Mouse (Mus musculus): Measurements from ENCODE around the gene Sac3d1. TPM values are rescaled to one million over a fixed set of nuclear protein-coding genes. Genes with fewer than 3 reads are reported as not detected.

Sac3d1 gene
- total RNA-seq, 2 experiments from 2014 or later: 9.2 to 10.0 TPM

DNA sequence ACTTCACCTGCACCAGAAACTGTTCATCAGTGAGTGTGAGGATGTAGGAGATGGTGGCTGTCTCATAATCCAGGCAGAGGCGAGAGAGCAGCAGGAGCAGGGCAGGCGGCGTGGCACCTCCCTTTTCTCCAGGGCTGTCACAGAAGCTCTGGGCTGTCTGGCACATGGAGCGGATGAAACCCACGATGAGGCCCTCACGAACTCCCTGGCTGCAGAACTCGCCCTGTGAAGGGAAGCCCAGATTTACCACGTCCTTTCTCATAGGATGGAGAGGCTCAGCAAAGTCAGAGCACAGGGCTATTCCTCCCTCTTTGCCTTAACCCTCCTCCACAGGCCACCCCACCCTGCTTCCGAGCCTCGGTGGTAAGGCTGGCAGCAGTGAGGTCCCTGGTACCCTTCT is 48.6 kb downstream of the Sac3d1 start:
- DNase-seq: no peak

DNA sequence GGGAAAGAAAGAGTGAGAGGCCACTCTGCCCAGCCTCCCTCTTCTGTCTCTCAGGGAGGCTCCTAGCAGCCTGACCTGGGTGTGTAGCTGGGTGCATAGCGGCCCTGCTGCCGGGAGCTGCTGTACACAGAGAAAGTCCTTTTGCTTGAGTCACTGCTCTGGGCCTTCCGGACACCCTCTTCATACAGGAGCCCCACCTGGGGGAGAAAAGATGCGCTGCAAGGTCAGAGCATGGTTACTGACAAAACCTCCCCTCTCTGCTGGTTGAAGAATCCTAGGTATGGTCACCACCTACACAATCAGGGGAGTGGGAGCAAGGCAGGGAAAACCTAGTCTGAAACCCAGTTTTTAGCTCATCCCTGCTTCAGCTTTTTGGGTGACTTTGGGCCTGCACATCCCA is 49.5 kb downstream of the Sac3d1 start:
- no peak for DNase-seq

DNA sequence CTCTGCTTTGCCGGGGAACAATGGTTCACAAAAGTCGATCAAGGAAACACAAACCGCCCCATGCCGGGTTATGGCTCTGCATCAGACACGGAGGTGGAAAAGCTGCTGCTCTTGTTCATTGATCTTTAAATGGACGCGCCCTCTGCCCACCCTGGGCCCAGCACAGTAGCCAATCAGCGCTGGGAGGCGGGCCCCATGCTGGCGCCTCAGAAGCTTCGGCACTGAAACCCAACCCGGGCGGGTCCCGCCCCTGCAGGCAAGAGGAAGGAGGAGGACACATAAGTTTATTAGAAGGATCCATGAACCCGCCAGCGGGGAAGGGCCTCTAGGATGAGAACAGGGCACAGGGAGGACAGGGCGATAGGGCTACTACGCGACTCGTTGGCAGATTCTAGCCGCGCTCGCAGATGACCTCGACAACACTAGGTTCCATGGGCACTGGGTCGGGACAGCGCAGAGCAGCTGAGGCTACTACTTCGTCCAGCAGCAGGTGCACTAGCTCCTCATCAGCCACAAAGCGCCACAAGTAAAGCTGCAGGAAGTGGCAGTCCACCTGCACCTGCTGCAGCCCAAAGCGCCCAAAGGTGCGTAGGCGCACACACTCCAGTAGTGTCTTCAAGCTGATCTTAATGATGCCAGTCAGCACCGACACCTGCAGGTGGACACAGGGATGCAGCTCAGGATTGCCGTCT is 50.6 kb downstream of the Sac3d1 start, which contains the start of gene Tm7sf2:
Tm7sf2 (minus strand) TSS at position 650 of the 692 bp plus-strand sequence.
- peak; percentile 91 to 94 for DNase-seq

DNA sequence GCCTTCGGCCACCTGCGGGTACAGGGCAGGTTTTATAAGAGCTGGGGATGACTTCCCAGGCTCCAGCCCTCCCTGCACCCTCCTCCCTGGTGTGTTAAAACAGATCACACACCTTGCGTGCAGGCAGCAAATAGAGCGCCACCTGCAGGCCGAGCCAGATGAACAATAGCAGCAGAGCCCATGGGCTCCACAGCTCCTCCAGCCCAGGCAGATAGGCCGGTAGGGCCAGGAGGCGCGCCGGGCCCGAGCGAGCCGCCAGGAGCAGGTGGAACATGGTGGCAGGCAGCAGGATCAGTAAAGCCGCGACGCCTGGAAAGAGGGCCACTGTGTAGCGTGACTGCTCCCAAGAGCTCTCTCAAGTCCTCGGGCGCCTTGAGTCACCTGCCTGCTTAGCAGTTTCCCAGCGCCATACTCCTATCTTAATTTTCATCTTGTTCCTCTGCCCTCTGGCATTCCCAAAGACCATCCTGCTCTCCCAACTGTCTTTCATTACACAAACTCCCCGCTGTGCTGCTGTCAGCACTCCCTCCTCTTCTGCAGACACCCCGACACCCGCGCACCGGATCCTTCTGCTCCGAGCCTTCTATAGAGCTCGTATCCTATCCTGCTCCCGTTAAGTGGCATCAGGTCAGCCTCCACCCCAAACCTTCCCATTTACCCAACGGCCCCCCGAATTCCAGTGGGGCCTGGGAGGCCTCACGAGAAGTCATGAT is 51.3 kb downstream of the Sac3d1 start:
- peak; percentile 70 to 80 for DNase-seq

DNA sequence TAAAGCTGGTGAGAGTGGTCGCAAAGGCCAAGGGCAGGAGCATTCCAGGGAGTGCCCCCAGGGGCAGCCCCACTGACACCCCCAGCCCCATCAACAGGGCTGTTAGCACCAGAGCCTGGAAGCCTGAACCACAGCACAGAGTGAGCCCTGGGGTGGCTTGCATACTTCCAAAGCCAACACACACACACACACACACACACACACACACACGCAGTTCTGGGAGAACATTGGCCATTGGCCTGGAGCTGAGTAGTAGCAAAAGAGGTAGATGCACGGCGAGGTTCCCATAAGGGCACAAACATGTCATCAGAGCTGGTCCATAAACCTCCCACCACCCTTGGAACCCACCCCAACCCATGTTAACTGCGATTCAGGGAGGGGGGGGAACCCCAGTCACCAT is 51.9 kb downstream of the Sac3d1 start:
- no peak for DNase-seq

Other genes starting within 250 kb of the Sac3d1 start
- 10 to 100 TPM in 1 of 2 experiments, 1 to 10 TPM in 1; 7.2 to 10.6 TPM for gene Frmd8, start 243.4 kb downstream of the Sac3d1 start, total RNA-seq (2021)
- gene Slc25a45, start 240.8 kb downstream of the Sac3d1 start, total RNA-seq (2021): 1 to 10 TPM; 2.6 to 2.8 TPM
- under 1 TPM in 1 of 2 experiments, not detected in 1; 0.35 TPM for gene Tigd3, start 224.5 kb downstream of the Sac3d1 start, total RNA-seq (2021)
- gene Dpf2, start 205.6 kb downstream of the Sac3d1 start, total RNA-seq (2021): 10 to 100 TPM; 77.6 to 84.0 TPM
- gene Cdc42ep2, start 193.8 kb downstream of the Sac3d1 start, total RNA-seq (2021): 1 to 10 TPM; 6.6 to 9.0 TPM
- 10 to 100 TPM in 1 of 2 experiments, 1 to 10 TPM in 1; 8.7 to 10.6 TPM for gene Pola2, start 154.4 kb downstream of the Sac3d1 start, total RNA-seq (2021)
- not detected for gene Slc22a20, start 132.5 kb downstream of the Sac3d1 start, total RNA-seq (2021)
- 10 to 100 TPM; 32.0 to 40.4 TPM for gene Capn1, start 102.8 kb downstream of the Sac3d1 start, total RNA-seq (2021)
- 10 to 100 TPM; 21.1 to 21.3 TPM for gene Syvn1, start 72.1 kb downstream of the Sac3d1 start, total RNA-seq (2021)
- 10 to 100 TPM; 42.2 to 47.2 TPM for gene Mrpl49, start 60.9 kb downstream of the Sac3d1 start, total RNA-seq (2021)
- gene Fau, start 60.8 kb downstream of the Sac3d1 start, total RNA-seq (2021): 100 to 1,000 TPM; 613 to 618 TPM
- 10 to 100 TPM; 11.1 to 11.2 TPM for gene Znhit2, start 57.5 kb downstream of the Sac3d1 start, total RNA-seq (2021)
- 1 to 10 TPM; 2.1 to 3.0 TPM for gene Tm7sf2, start 50.3 kb downstream of the Sac3d1 start, total RNA-seq (2021)
- gene Vps51, start 41.4 kb downstream of the Sac3d1 start, total RNA-seq (2021): 10 to 100 TPM; 20.9 to 22.2 TPM
- gene Tmem262, start 38.6 kb downstream of the Sac3d1 start, total RNA-seq (2021): not detected
- under 1 TPM in 1 of 2 experiments, not detected in 1; 0.47 TPM for gene Gm28374, start 36.4 kb downstream of the Sac3d1 start, total RNA-seq (2021)
- gene Zfpl1, start 33.7 kb downstream of the Sac3d1 start, total RNA-seq (2021): 10 to 100 TPM; 15.5 to 16.1 TPM
- under 1 TPM in 1 of 2 experiments, not detected in 1; 0.21 TPM for gene Cdca5, start 33.7 kb downstream of the Sac3d1 start, total RNA-seq (2021)
- gene AC131692.1, start 24.2 kb downstream of the Sac3d1 start, total RNA-seq (2021): not detected
- not detected for gene Naaladl1, start 12.9 kb downstream of the Sac3d1 start, total RNA-seq (2021)
- 10 to 100 TPM; 13.9 to 15.2 TPM for gene Snx15, start 9.7 kb upstream of the Sac3d1 start, total RNA-seq (2021)
- 1 to 10 TPM in 1 of 2 experiments, under 1 TPM in 1; 0.54 to 2.7 TPM for gene Batf2, start 22.3 kb upstream of the Sac3d1 start, total RNA-seq (2021)
- 10 to 100 TPM; 66.4 to 72.1 TPM for gene Arl2, start 22.9 kb upstream of the Sac3d1 start, total RNA-seq (2021)
- gene Majin, start 65.7 kb upstream of the Sac3d1 start, total RNA-seq (2021): not detected
- not detected for gene Gpha2, start 107.7 kb upstream of the Sac3d1 start, total RNA-seq (2021)
- 10 to 100 TPM; 32.2 to 32.5 TPM for gene Ppp2r5b, start 117.2 kb upstream of the Sac3d1 start, total RNA-seq (2021)
- 10 to 100 TPM; 21.5 to 22.1 TPM for gene Atg2a, start 123.0 kb upstream of the Sac3d1 start, total RNA-seq (2021)
- 100 to 1,000 TPM; 101 to 107 TPM for gene Ehd1, start 158.1 kb upstream of the Sac3d1 start, total RNA-seq (2021)
- 10 to 100 TPM; 13.8 TPM for gene Cdc42bpg, start 187.8 kb upstream of the Sac3d1 start, total RNA-seq (2021)
- gene Men1, start 216.3 kb upstream of the Sac3d1 start, total RNA-seq (2021): 10 to 100 TPM; 13.3 to 14.0 TPM
- gene Map4k2, start 222.5 kb upstream of the Sac3d1 start, total RNA-seq (2021): 10 to 100 TPM; 30.7 to 43.0 TPM
- 10 to 100 TPM; 66.5 to 94.7 TPM for gene Sf1, start 245.0 kb upstream of the Sac3d1 start, total RNA-seq (2021)

Measured in heart, adult 18-20 months (tissue).